Mouse (Mus musculus) liver, embryonic 14.5 days (tissue): ENCODE results near the gene Stxbp4. TPM values are rescaled to one million over a fixed set of nuclear protein-coding genes. Genes with fewer than 3 reads are reported as not detected.

Experiments
- ATAC-seq: fragments of 200-750 bp; cut with Nextera tagmentation; 2 replicates; pipeline ENCODE4 v1.8.0; 2017; ENCODE audit warnings: moderate number of reproducible peaks, mild to moderate bottlenecking, moderate library complexity; ENCODE audit not compliant: insufficient read depth
- DNase-seq, 3 experiments: peaks; one replicate each; pipeline ENCODE4 v3.0.0-alpha.2; 2012 to 2013; ENCODE audit warnings: low read depth in 3 of 3, low spot score in 3 of 3
- H3K27ac ChIP-seq: fragments of 300-500 bp; sonication (generic); 2 replicates; pipeline ENCODE4 v1.5.1; 2014; ENCODE audit warnings: moderate library complexity, mild to moderate bottlenecking, control low read depth, inconsistent platforms
- H3K27me3 ChIP-seq: fragments of 300-500 bp; sonication (generic); 2 replicates; pipeline ENCODE4 v1.6.1; 2014; ENCODE audit warnings: mild to moderate bottlenecking, low read length, moderate library complexity; ENCODE audit not compliant: control insufficient read depth, insufficient read depth
- H3K36me3 ChIP-seq: fragments of 300-500 bp; sonication (generic); replicated peaks from 2 replicates; pipeline ENCODE4 v1.6.1; 2014; ENCODE audit warnings: low read depth; ENCODE audit not compliant: control insufficient read depth, insufficient read depth
- H3K4me1 ChIP-seq, 2 experiments: fragments of 200-500 bp in 1 of 2; fragments of 300-500 bp in 1 of 2; sonication (generic) in 1 of 2; replicated peaks; 2 replicates each; pipeline ENCODE4 v1.6.1; 2012 to 2014; ENCODE audit warnings: antibody characterized with exemption in 1 of 2, inconsistent platforms in 1 of 2, low read length in 1 of 2; ENCODE audit not compliant: control insufficient read depth in 2 of 2, insufficient read depth in 2 of 2
- H3K4me2 ChIP-seq: fragments of 300-500 bp; sonication (generic); 2 replicates; pipeline ENCODE4 v1.6.1; 2014; ENCODE audit warnings: low read depth, mild to moderate bottlenecking, control low read depth, moderate library complexity
- H3K4me3 ChIP-seq, 2 experiments: fragments of 200-500 bp in 1 of 2; fragments of 300-500 bp in 1 of 2; sonication (generic) in 1 of 2; 2 replicates each; pipeline ENCODE4 v1.5.1; 2012 to 2014; ENCODE audit warnings: low read depth in 2 of 2, low read length in 2 of 2, mild to moderate bottlenecking in 2 of 2, control low read depth in 1 of 2, inconsistent platforms in 1 of 2, moderate library complexity in 1 of 2; ENCODE audit not compliant: insufficient read depth in 1 of 2
- H3K9ac ChIP-seq: fragments of 300-500 bp; sonication (generic); replicated peaks from 2 replicates; pipeline ENCODE4 v1.6.1; 2014; ENCODE audit warnings: mild to moderate bottlenecking, control low read depth, moderate library complexity
- H3K9me3 ChIP-seq: fragments of 300-500 bp; sonication (generic); 2 replicates; pipeline ENCODE4 v1.6.1; 2016; ENCODE audit warnings: low read length, mixed read lengths; ENCODE audit not compliant: control insufficient read depth
- CTCF ChIP-seq: IDR thresholded peaks from 2 replicates; pipeline ENCODE4 v1.5.1; 2016; ENCODE audit warnings: antibody characterized with exemption, low read depth, control low read depth
- EP300 ChIP-seq: IDR thresholded peaks from 2 replicates; pipeline ENCODE4 v1.6.1; 2016; ENCODE audit warnings: antibody characterized with exemption, low read depth
- WGBS: fragments of 180-500 bp; shearing (Covaris S2); extraction: QIAGEN DNeasy Blood & Tissue Kit; methylation state at CpG from one replicate; pipeline ENCODE4 v1.1.7; 2014; ENCODE audit not compliant: insufficient replicate concordance; 5-methylcytosine and 5-hydroxymethylcytosine counted together
- polyA plus RNA-seq, 2 experiments: library from polyadenylated mRNA; depleted of rRNA in 1 of 2; stranded (reverse) in 1 of 2; unstranded in 1 of 2; fragments of >200 nt; fragmentation: Nextera tagmentation in 1 of 2; extraction: Ambion mirVana in 1 of 2; gene quantifications; 2 replicates each; pipeline versions ENCODE4 v1.2.1 to v1.2.3; 2012 to 2014

Gene Stxbp4
- polyA plus RNA-seq, 2 experiments = 2.6 to 6.2 TPM

GRCm38 (mm10) chr11:90650231-90650885 lies 12.5 kb upstream of the Stxbp4 start:
- H3K4me3 ChIP-seq = no peak overlapping the region
- peaks cover 88% of the 10 kb centered on the region for H3K36me3 ChIP-seq
- ATAC-seq = no peak
- WGBS = 75% methylated on average over 9 of the region's 9 CpGs
- H3K4me2 ChIP-seq = no peak overlapping the region
- no peak overlapping the region for H3K27ac ChIP-seq
- no peaks in the 10 kb centered on the region for H3K4me1 ChIP-seq
- H3K9me3 ChIP-seq = no peaks in the 10 kb centered on the region
- H3K27me3 ChIP-seq = no peaks in the 10 kb centered on the region
- no peak for TF ChIP-seq EP300
- no peak for TF ChIP-seq CTCF
- H3K9ac ChIP-seq = no peak overlapping the region
- no peak for DNase-seq

DNA sequence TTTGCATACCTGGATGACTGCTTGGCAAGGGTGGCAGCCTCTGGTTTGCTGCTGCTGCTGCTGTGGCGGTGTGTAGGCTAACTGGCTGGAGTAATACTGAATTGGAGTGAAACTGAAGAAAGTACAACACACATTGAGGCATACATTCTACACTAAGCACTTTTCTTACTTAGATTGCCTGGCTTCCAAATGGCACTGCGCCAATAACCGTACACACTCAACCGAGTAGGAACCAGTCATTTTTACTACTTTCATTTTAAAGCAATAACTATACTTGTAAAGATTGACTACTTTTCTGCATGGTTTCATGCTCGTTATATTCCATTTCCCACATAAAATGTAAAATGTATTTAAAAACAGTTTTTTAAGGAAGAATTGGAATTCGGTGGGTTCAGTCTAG lies 11.9 kb upstream of the Stxbp4 start:
- Histone ChIP-seq H3K9me3 (no peaks in the 10 kb centered on the region), H3K4me2 (no peak overlapping the region), H3K27me3 (no peaks in the 10 kb centered on the region), H3K27ac (no peak overlapping the region), H3K36me3 (peaks cover 91% of the 10 kb centered on the region), H3K4me1 (no peaks in the 10 kb centered on the region), H3K9ac (no peak overlapping the region), H3K4me3 (no peak overlapping the region)
- DNase-seq (no peak), ATAC-seq (no peak)
- TF ChIP-seq CTCF (no peak), EP300 (no peak)
- 88% methylated on average over 6 of the region's 6 CpGs for WGBS

DNA sequence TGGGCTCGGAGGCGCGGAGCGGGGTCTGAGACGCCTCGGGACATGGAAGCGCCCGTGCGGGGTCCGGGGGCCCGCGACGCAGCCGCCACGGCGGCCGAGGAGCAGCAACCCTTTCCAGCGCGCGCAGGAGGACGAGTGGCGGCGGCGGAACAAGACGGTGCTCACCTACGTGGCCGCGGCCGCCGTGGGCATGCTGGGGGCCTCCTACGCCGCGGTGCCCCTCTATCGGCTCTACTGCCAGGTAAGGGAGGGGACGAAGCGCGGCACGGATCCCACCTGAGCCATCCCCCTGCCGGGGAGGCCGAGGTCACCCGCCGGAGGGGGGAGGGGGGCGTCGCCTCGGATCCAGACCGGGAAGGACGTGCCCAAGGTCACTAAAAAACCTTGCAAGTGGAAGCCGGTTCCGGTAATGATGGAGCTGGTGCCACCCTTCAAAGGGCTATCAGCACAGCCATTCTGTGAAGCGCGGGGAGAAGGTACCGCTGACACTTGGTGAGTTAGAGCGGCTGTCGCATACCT lies 487 bp upstream of the Stxbp4 start:
- H3K4me3 ChIP-seq = peak overlapping the region; percentile 84 to 100
- no peaks in the 10 kb centered on the region for H3K9me3 ChIP-seq
- no peaks in the 10 kb centered on the region for H3K27me3 ChIP-seq
- peak overlapping the region; percentile 97 for H3K9ac ChIP-seq
- peaks cover 4 to 13% of the 10 kb centered on the region in 2 experiments; a peak in 3 of 4 replicates for H3K4me1 ChIP-seq
- H3K4me2 ChIP-seq = peak overlapping the region; percentile 76
- H3K36me3 ChIP-seq = peaks cover 24% of the 10 kb centered on the region
- H3K27ac ChIP-seq = peak overlapping the region; percentile 85
- under 1% methylated on average over 51 of the region's 54 CpGs for WGBS
- DNase-seq = peak; percentile 33 to 55 (median 42)
- peak; percentile 70 for ATAC-seq
- no peak; the same call in 1 of the 2 replicates for TF ChIP-seq CTCF
- no peak for TF ChIP-seq EP300

- 75% methylated on average over 3 of the region's 3 CpGs for WGBS
Observed at GRCm38 (mm10) chr11:90634661-90635060, 3.2 kb downstream of the Stxbp4 start.

GRCm38 (mm10) chr11:90632480-90632879 lies 5.4 kb downstream of the Stxbp4 start:
- DNase-seq (no peak), ATAC-seq (no peak)
- Histone ChIP-seq H3K4me3 (no peak overlapping the region), H3K9me3 (no peaks in the 10 kb centered on the region), H3K27ac (no peak overlapping the region), H3K27me3 (no peaks in the 10 kb centered on the region), H3K4me1 (peaks cover 3 to 4% of the 10 kb centered on the region in 2 experiments; a peak in 2 of 4 replicates), H3K36me3 (no peaks in the 10 kb centered on the region), H3K9ac (no peak overlapping the region), H3K4me2 (no peak overlapping the region)
- 79% methylated on average over 2 of the region's 2 CpGs for WGBS
- TF ChIP-seq EP300 (no peak), CTCF (no peak)

More at GRCm38 (mm10) chr11:90634661-90635060, 3.2 kb downstream of the Stxbp4 start:
- DNase-seq (no peak), ATAC-seq (no peak)
- Histone ChIP-seq H3K4me2 (no peak overlapping the region), H3K9me3 (no peaks in the 10 kb centered on the region), H3K4me1 (peaks cover 4 to 6% of the 10 kb centered on the region in 2 experiments; a peak in 3 of 4 replicates), H3K36me3 (no peaks in the 10 kb centered on the region), H3K9ac (no peak overlapping the region), H3K27ac (no peak overlapping the region), H3K4me3 (no peak overlapping the region), H3K27me3 (no peaks in the 10 kb centered on the region)
- TF ChIP-seq EP300 (no peak), CTCF (no peak)
